Mouse (Mus musculus) lung, adult 2 months (tissue): ENCODE measurements around the gene Olfr1128. TPM values are rescaled to one million over a fixed set of nuclear protein-coding genes. Genes with fewer than 3 reads are reported as not detected.

Experiments used
- polyA plus RNA-seq: library from polyadenylated mRNA; depleted of rRNA; stranded (reverse); fragments of >200 nt; gene quantifications from 2 replicates; pipeline ENCODE4 v1.2.3, GENCODE M21; 2012; rRNA removed

Gene Olfr1128
- polyA plus RNA-seq, 1 experiment = not detected

Other genes starting within 250 kb of the Olfr1128 start
- not detected in 2 replicates for gene Olfr1118, start 238.0 kb downstream of the Olfr1128 start, polyA plus RNA-seq
- not detected in 2 replicates for gene Olfr1120, start 190.7 kb downstream of the Olfr1128 start, polyA plus RNA-seq
- gene Olfr1121, start 175.6 kb downstream of the Olfr1128 start, polyA plus RNA-seq = not detected in 2 replicates
- gene Olfr1122, start 159.7 kb downstream of the Olfr1128 start, polyA plus RNA-seq = not detected in 2 replicates
- not detected in 2 replicates for gene Olfr1123, start 128.9 kb downstream of the Olfr1128 start, polyA plus RNA-seq
- not detected in 2 replicates for gene Olfr1124, start 115.3 kb downstream of the Olfr1128 start, polyA plus RNA-seq
- not detected in 2 replicates for gene Olfr1126, start 91.6 kb downstream of the Olfr1128 start, polyA plus RNA-seq
- gene Pramel7, start 48.4 kb downstream of the Olfr1128 start, polyA plus RNA-seq = not detected in 2 replicates
- not detected in 2 replicates for gene Pramel6, start 39.0 kb downstream of the Olfr1128 start, polyA plus RNA-seq
- not detected in 2 replicates for gene Olfr153, start 13.7 kb downstream of the Olfr1128 start, polyA plus RNA-seq
- gene Olfr1129, start 28.4 kb upstream of the Olfr1128 start, polyA plus RNA-seq = not detected in 2 replicates
- gene Olfr1130, start 60.7 kb upstream of the Olfr1128 start, polyA plus RNA-seq = not detected in 2 replicates
- not detected in 2 replicates for gene Olfr1131, start 81.6 kb upstream of the Olfr1128 start, polyA plus RNA-seq
- gene Olfr1132, start 92.0 kb upstream of the Olfr1128 start, polyA plus RNA-seq = not detected in 2 replicates
- gene Olfr1133, start 101.8 kb upstream of the Olfr1128 start, polyA plus RNA-seq = not detected in 2 replicates
- not detected in 2 replicates for gene Olfr1134, start 112.9 kb upstream of the Olfr1128 start, polyA plus RNA-seq
- not detected in 2 replicates for gene Olfr1135, start 128.1 kb upstream of the Olfr1128 start, polyA plus RNA-seq
- gene Olfr1136, start 148.4 kb upstream of the Olfr1128 start, polyA plus RNA-seq = not detected in 2 replicates
- gene Olfr1137, start 167.6 kb upstream of the Olfr1128 start, polyA plus RNA-seq = not detected in 2 replicates
- not detected in 2 replicates for gene Olfr1138, start 194.4 kb upstream of the Olfr1128 start, polyA plus RNA-seq
- gene Olfr1140, start 198.2 kb upstream of the Olfr1128 start, polyA plus RNA-seq = not detected in 2 replicates
- not detected in 2 replicates for gene Olfr1141, start 208.4 kb upstream of the Olfr1128 start, polyA plus RNA-seq
- gene Olfr152, start 233.9 kb upstream of the Olfr1128 start, polyA plus RNA-seq = not detected in 2 replicates